Mouse (Mus musculus): ENCODE measurements around the gene Ctnna2.

The Ctnna2 gene

DNA sequence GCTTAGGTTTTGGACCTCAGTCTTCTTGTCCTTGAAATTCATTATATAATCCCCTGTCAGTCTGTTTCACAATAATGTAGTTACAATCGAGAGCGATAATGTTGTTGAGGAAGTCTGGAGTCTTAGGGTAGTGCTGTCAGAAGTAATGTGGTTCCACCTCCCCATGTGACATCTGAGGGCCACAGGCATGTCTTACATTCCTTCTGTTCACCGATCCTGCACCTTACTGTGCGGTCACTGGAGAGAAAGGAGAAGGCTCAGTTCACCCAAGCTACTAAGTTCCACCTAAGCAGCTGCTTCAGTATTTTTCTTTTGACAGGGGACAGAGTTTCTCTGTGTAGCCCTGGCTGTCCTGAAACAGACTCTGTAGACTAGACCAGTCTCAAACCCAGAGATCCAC is 723.2 kb downstream of the Ctnna2 start:
- DNase-seq = peak; percentile 2 to 26

DNA sequence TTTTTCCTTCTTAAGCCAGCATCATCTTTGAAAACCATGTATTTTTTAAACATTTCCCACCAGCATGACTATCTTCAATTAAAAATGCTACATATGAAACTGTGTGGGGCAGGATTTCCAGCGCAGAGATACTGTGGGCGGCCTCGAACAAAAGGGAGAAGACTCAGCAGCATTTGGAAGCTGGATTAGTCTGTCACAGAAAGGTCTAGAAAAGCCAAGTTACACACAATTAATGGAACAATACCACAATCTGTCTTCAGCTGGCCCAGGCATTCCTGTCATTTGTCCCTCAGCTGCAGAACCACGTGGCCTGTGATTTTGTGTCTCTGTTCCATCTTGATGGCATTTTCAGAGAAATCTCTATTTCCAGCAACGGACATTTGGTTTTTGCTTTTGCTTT is 726.0 kb downstream of the Ctnna2 start:
- DNase-seq = no peak

DNA sequence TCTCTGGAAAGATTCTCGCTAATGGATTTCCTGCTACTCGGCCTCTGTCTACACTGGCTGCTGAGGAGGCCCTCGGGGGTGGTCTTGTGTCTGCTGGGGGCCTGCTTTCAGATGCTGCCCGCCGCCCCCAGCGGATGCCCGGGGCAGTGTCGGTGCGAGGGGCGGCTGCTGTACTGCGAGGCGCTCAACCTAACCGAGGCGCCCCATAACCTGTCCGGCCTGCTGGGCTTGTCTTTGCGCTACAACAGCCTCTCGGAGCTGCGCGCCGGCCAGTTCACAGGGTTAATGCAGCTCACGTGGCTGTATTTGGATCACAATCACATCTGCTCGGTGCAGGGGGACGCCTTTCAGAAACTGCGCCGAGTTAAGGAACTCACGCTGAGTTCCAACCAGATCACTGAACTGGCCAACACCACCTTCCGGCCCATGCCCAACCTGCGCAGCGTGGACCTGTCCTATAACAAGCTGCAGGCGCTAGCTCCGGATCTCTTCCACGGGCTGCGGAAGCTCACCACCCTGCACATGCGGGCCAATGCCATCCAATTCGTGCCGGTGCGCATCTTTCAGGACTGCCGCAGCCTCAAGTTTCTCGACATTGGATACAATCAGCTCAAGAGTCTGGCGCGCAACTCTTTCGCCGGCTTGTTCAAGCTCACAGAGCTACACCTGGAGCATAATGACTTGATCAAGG is 735.8 kb downstream of the Ctnna2 start:
- DNase-seq = peak; percentile 41 to 57

DNA sequence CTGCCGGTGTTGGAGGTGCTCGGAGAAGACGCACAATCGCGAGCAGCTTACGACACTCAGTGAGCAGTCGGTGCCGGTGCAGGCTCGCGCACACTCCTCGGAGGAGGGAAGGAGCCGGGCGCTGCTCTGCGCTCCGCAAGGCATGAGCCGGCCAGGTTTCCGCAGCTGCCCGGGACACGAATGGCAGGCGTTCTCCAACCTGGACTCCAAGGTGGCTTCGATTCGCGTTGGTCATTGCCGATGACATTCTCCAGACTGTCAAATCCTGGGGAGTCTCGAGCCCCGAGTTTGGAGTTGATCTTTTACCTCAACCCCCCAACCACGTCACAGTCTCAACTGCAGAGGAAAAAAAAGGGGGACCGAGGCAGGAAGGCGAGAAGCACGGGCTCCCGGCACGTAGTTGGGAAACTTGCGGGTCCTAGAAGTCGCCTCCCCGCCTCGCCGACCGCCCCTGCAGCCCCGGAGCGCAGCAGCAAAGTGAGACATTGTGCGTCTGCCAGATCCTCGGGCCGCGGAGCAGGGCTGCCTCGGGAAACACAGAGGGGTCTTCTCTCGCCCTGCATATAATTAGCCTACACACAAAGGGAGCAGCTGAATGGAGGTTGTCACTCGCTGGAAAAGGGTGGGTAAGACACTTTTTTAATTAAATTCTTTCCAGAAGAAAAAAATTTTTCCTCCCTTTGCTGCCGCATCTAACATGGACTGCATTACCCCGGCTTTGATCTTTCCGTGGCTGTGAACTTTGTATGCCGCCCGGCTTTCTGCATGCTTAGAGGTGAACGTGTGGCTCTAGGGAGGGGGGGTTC is 736.7 kb downstream of the Ctnna2 start, which contains the start of gene Lrrtm1:
TSS of gene Lrrtm1 (plus strand) at position 89 of the 806 bp plus-strand sequence.
- DNase-seq = peak; percentile 69 to 76

DNA sequence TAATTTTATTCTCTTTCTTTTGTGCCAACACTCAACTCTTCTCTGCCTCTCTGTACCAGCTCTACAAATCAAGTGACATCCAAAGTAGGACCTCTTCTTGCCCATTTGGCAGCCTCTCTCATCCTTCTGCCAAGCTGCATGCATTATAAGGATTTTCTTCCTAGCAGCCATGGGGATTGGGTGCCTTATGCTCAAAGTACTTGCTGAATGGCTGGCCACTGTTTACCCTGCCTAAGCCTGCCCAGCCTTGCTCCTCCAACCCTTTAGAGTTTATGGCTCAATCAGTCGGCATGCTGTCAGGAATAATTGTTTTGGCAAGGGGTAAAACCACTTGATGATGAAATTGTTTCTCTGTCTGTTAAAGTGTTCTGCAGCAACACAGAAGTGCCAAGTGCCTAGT is 739.1 kb downstream of the Ctnna2 start:
- DNase-seq = no peak

DNA sequence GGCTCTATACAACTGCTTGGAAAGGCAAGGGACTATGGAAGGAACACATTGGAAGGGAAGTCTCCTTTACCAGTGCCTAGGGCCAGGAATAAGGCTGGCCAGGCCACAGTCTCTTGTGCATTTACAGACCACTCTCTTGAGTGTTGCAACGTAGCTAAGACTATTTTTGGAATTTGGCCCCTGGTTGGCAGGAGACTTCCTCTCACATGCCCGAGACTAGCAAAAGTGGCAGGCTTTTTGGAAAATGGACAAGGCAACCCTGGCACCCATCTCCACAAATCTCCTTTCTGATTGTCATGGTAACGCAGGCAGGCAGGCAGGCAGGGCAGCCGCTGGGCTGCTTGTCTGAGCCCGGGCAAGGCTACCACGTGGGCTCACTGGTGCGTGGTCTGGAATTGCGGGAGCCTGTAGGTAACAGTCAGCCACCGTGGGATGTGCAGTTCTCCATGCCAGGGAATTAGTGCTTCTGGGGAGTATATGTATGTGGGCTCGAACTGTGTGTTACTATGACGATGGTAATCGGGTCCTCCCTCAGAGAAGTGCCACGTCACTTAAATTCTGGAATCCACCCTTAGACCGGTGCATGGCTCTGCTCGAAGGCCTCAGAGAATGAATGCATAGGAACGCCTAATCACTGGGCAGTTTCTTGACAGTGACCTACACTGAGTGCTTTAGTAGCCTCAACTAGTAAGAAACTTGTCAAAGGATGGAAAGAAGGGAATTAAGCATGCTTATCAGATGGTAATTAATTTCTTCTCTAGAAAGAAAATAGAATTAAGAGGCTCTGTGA is 756.5 kb downstream of the Ctnna2 start:
- DNase-seq = peak; percentile 17 to 41

DNA sequence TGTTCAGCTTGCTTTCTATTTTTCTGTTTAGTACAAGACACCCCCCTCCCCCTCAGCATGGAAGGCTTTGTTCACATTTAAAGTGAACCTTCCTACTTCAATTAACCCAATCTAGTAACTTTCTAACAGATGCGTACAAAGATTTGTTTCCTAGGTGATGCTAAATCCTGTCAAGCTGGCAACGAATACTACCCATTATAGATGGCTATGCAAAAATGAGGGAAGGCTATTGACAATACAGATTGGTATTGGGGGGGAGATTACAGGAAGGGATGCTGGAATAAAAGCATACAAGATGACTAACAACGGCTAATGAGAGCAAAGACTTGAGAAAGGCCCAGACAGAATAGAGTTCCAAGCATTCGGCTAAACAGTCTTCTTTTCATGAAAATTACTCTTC is 758.7 kb downstream of the Ctnna2 start:
- no peak for DNase-seq

DNA sequence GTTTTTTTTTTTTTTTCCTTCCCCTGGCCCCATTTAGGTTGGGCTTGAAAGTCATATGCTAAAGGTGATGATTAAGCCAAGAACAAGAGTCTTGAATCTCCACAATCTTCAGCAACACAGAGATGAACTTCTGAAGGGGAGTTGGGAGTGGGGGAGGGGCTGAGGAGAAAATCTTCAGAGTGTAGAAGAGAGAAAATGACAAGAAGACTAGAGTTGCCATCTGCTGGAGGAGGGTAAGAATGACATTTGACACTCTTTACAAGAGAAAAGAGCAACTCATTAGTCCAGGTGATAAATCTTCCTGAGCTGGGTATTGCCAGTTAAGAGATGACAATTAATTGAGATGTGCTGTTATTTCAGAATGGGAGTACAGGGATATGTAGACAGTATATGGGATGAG is 760.6 kb downstream of the Ctnna2 start:
- DNase-seq = peak; percentile 51 to 61

DNA sequence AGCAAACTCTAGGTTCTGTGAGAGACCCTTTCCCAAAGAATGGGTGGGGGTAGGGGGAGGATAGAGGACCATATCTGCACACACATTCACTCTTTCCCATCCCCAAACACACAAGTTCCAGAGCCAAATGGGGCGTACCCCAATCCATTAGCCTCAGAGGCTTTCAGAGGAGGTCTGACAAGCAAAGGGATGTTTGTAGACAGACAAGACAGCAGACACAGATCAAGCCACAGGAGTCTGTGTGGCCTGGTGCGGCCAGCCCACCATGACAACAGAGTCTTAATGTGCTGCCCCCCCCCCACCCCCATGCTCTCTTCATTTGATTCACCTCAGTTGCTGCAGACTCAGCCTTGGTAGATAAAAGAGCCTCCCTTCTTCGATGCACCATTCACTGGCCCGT is 764.2 kb downstream of the Ctnna2 start:
- no peak for DNase-seq

DNA sequence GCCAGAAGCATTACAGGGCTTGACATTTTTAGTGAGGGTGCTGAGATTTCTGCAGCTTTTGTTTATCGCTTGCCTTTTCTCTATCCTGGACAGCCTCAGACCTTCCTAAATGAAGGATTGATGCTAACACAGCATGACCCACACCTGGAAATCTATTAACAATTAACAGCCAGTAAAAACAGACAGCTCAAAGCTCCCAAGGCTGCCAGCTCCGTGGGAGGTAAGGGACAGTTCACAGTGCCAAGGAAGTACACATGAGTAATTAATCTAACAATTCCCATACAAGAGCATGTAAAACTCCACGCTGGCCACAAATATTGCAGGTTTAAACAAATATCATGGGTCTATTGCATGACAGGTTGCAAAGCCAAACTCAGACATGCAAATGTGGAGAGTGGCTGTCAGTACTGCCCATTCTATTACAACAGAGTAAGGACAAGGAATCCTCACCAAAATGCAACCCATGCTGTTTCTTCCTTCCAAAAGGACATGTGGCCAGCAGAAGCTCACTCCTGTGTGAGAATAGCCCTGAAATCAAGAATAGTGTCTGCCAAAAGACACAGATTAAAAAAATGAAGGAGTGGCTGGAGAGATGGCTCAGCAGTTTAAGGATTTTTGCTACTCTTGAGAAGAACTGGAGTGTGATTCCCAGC is 765.6 kb downstream of the Ctnna2 start:
- DNase-seq = peak; percentile 45 to 64

DNA sequence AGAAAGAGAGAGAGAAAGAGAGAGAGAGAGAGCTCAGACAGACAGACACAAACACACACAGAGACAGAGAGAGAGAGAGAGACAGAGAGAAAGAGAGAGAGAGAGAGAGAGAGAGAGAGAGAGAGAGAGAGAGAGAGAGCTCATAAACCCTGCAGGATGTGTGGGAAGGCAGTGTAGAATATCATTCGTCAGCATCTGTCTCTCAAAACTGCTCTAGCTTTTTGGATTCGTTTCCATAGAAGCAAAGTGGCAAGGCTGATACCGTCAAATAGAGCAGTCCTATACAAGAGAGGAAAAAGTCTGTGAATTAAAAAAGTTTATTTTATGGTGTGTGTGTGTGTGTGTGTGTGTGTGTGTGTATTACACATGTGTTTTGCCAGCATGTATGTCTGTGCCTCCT is 769.6 kb downstream of the Ctnna2 start:
- DNase-seq = no peak

DNA sequence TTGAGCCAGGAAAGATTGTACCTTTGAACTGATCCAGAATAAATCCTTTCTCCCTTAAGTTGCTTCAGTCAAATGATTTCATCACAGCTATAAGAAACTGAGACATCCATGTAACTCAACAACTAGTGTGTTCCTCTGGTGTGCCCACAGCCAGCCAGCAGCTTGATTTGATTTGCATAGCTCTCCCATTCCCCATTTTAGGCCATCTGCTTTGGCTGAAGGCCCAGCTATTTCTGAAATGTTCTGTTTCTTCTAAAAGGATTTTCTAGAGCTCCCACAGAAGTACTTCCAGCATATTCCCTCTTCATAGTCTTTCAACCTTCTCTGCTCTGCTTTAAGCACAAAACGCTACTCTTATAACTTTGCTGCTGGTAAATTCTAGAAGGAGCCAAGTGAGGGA is 770.3 kb downstream of the Ctnna2 start:
- DNase-seq = no peak

DNA sequence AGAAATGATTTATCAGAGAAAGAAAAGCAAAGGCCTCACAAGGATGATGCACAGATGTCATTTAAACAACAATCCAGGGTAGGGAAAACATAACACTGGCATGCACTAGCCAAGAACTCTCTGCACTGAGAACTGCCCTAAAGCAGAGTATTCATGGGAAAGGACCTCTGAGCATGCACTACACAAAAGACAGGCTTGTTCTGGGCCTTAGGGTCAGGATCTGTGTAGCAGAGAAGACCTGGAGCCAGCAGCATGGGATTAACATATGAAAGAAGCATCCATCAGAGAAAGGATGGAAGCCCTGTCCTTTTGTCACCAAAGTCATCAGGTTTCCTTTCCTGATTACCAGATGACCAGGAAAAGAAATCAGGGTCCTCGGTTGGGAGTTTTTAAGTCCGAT is 780.1 kb downstream of the Ctnna2 start:
- no peak for DNase-seq

DNA sequence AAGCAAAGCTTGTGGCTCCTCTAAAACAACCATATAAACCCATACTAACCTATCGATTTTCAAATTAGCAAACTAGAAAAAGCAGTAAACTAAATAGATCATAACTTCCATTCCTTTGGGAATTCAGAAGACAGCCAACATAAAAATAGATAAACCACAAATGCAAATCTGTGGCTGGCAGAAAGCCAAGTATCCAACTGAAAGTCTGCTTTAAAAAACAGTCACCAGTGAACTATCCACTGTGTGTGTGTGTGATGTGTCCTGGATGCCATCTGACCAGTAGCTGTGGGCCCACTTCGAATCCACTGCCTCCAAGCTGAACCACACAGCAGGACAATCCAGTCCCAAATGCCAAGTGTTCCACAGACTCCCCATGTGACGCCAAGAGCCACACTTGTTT is 782.8 kb downstream of the Ctnna2 start:
- DNase-seq = no peak

DNA sequence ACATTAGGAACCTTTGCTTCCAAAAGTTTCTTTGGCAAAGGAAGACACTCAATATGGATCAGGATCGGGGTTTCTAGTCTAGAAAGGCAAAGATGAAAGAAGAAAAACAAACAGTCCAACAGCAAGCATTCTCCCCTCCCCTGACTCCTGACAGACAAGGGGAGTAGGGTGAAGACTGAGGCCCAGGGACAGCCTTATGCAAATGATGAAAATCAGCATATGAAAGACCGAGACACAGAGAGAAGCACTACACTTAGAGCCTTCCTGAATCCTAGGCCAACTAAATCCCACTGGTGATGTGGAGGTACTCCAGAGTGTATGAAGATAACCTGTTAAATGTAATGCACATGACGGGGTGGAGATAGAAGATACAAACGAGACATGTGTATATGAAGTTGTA is 787.9 kb downstream of the Ctnna2 start:
- DNase-seq = no peak

DNA sequence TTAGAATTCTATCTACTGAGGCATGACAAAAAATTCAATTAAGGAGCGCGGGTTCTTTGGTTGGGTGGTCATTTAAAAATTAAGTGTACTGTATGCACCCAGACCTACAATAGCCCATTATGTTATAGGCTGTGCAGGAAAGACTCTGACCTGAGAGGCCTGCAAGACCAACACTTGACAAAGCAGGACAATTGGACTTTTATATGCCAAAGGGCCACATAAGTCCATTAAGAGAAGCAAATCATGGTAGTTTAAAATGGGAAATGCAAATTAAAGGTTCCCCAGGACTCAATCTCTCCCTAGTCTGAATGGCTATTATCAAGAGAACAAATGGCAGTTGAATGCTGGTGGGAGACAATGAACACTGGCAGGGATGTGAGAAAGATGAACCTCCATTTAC is 790.9 kb downstream of the Ctnna2 start:
- DNase-seq = no peak

DNA sequence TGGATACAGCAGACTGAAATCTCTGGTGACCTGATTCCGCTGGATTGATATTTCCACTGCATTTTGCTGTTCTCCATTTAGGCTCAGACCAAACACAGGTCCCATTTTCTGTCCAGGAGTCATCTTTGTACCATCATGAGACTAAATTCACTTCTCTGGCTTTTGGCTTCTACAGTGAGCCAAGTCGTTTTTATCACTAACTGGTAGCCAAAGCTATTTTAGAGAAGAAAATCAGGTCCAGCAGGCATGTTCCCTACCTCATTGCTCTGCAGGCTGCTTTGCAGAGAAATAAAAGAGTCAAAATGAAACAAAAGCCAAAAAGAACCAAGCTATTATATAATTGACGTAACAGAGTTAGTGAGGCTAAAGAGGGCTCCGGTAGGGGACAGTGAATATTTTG is 793.7 kb downstream of the Ctnna2 start:
- no peak for DNase-seq

DNA sequence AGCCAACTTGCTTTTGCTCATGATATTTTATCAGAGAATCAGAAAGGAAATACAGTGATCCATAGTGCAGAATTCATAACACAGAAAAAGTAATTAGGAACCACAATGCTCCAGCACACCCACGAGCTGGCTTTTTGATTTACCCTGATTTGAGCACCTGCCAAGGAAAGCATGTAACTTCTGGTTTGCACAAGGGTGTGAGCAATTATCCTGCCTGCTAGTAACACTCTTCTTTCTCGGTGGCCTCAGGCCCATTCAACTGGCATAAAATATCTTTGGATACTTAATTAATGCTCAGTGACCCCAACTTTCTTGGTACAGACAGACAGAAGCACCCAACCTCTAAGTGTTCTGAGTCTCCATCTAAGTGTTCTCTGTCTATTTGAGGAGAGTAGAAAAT is 794.6 kb downstream of the Ctnna2 start:
- DNase-seq = no peak

DNA sequence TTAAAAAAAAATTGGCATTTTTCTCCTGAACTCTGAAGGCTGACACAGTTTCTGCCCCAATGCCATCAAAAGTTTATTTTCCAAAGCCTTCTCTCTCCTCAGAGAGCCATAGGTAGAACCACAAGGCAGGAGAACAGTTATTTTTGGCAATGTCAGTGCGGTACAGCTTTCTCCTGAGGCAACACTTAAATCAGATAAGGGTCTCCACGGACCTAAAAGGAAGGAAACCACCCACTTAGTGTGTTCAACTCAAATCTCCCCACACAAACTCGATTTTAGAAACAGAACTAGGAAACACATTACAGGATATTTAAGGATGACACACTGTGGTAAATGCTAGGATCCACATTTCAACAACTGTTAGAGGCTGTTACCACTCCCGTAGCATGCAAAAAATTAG is 803.7 kb downstream of the Ctnna2 start:
- no peak for DNase-seq

DNA sequence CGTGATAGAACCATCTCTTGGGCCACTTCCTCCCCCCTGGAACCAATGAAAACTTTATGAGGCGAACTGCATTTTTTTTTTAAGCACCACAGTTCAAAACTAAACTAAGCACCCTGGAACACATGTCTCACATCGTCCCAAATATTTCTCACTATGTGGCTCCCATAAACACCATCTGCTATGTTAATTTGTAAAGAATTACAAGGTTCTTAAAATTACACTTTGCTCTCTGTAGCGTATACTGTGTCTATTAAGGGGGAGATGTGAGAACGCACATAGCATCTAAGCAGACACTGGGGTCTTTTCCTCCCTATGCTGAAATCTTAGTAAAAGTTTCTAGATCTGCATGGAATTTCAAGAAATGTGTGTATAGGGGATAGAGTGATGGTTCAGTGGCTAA is 822.5 kb downstream of the Ctnna2 start:
- DNase-seq = no peak

DNA sequence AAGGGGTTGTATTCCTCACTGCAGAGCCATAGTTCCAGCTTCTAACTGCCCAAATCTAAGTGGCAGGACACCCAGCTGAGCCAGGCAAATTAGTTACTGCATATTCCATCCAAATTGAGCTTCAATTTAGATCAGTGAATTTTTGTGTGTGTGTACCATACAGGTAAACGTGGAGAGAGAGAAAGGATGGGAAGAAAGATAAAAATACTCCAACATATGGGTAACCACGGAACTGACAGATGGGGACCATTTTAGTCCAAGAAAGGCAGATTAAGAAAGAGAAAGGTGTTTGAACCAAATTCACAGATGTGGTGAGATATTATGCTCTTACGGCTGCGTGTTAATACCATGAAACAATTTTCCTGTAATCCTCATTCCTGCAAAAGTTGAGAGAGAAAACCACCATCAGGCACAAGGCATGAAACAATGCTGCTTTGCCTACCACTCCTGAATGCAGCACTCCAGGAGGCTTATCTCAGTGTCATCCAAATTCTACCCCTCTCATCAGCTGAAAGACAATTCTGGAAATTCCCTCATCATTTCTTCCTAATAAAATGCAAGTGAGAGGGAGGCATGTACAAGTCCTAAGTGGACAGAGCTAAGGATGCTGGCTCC is 840.1 kb downstream of the Ctnna2 start:
- no peak for DNase-seq

DNA sequence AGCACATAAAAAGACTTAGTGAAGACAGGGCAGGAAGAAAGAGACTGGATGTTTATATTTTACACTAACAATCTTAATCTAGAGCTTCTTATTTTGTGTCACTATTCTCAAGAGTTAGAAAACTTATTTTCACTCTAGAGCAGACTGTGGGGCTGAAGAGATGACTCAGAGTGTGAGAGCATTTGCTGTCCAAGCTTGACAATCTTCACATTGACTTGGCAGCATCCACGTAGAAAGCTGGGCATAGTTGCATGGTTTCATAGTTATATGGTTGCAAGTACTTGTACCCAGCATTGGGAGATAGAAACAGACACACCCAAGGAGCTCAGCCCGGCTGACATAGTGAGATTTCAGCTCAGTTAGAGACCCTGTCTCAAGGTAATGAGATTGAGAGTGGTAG is 858.6 kb downstream of the Ctnna2 start:
- no peak for DNase-seq

DNA sequence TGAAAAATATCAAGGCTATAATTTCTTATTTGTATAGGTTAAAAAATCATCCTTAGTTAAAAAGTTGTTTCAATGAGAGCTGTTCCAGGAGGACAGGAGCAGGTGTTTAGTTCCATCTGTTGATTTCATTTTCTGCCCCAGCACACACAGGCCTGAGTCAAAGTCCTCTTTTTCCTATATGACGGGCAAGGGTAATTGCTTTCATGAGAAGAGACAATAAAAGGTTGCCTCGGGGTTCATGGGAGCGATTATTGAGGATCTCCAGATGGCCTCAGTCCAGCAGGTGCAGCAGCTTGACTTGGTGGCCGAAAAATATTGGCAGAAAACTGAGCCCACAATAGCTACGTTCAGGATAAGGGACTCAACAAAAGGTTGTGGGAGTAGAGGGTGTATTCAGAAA is 859.0 kb downstream of the Ctnna2 start:
- DNase-seq = no peak

Data from kidney, postnatal 4 days (tissue).